Mouse (Mus musculus): ENCODE data around the gene Cxcr6.
A peak's percentile ranks its signal among the peaks of the same experiment; 100 is the strongest.

The Cxcr6 gene

GRCm38 (mm10) chr9:123828916-123829315 lies 22.6 kb downstream of the Cxcr6 start:
- peak; percentile 43 for DNase-seq

GRCm38 (mm10) chr9:123835851-123836250 lies 29.6 kb downstream of the Cxcr6 start:
- DNase-seq: no peak

DNA sequence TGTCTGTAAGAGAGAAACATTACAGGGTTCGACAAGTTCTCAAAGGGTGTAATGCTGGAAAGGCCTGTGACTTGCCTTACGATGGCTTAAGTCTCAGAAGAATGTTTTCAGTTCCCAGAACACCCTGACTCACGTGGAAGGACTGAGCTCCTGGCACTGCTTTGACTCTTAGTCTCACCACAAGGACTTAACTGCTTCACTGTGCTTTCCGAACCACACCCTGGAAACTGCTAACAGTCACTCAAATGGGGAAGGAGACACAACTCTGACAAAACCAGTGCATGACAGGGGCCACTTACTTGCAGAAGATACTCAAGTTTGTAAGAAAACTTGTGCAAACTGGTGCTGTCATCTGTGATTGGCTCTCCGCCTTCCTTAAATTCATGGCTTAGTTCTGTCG lies 34.0 kb downstream of the Cxcr6 start:
- DNase-seq: no peak

- no peak for DNase-seq
These were observed 38.2 kb downstream of the Cxcr6 start for GRCm38 (mm10) chr9:123844468-123844867.

GRCm38 (mm10) chr9:123845120-123845519 lies 38.8 kb downstream of the Cxcr6 start:
- no peak for DNase-seq

DNA sequence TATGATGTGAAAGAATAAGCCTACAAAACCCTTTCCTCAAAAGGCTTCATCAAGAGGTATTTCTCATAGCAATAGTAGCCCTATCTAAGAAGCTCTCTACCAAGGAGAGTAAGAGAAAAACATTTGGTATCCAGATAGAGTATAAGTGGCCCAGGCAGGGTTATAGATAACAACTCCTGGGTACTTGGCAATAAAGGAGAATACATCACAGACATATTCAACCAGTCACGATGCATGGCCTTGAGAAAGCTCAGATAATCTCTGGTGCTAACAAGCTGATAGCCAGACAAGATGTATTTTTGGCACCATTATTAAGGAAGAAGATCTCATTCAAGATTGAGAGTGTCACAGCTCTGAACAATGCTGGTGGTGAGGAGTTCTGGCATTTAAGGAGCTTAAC lies 40.2 kb downstream of the Cxcr6 start:
- DNase-seq: no peak

GRCm38 (mm10) chr9:123849976-123850695 lies 43.9 kb downstream of the Cxcr6 start:
- no peak for DNase-seq

DNA sequence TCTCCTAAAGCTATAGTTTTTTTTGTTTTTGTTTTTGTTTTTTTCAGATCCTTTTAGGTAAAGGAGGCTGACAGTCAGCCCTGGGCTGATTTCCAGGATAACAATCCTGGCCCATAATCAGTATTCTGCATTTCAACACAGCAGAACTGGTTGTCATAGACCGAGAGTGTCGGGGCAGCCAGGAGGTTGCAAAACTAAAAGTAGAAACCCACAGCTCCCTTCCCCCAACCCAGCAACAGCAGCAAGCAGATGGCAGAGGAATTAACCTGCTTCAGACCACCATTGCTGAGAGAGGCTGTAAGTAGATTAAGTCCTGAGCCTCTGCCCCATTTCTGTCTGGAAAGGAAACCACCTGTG lies 44.4 kb downstream of the Cxcr6 start:
- no peak for DNase-seq

DNA sequence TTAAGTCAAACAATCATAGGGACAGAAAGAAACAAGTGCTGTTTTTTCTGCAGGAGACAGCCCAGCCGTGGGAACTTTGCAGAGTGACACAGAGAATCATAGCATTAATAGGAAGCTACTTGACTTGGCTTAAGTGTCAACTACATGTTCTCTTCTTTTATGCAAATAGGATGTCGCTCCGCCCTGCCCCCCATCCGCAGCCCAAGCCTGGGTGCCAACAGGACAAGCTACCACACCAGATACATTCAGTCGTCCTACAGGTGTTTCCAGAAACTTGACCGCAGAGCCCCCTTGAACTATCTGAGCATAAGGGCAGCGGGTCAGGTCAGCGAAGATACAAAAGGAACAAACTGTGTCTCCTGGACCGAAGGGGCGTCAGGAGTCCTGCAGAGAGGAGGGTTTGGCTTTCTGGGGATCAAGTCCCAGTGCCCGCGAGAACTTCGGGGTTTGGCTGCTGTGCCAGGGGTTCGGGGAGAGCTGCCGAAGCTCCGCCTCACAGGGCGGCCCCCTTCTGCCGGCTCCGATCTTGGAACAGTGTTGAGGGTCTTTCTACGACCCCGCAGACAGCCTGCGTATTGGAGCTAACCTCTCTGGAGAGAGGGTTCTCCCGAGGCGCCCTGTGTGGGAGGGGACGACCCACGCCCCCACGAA lies 44.9 kb downstream of the Cxcr6 start:
- no peak for DNase-seq

DNA sequence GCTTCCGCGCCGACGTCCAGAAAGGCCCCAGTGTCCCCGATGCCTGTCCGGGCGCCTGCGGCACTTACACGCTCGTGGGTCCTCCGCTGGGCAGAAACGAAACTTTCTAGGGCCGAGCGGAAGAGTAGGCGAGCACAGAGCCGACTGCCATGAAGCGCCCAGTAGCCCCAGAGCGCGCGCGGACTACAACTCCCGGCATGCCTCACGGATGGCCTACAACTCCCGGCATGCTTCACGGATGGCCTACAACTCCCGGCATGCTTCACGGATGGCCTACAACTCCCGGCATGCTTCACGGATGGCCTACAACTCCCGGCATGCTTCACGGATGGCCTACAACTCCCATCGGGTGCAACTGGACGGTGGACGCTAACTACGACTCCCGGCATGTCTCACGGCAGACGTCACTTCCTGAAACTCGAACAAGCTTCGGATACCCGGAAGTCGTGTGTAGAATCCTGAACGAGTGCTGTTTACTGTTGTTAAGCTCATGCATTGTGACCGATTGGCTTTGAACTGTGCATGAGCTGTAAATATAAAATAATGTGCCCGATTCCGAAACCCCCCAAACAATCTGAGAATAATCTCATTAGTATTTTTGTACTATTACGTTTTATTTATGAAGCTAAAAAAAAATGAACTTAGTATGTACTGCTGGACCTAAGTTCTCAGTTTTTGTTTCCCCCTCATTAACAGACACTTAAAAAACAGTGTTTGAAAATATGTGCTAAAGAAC lies 45.6 kb downstream of the Cxcr6 start, which contains the start of gene Fyco1:
Gene Fyco1 (minus strand): TSS at position 187 of the 736 bp plus-strand sequence.
- peak; percentile 91 for DNase-seq

- DNase-seq: no peak
These were observed 46.4 kb downstream of the Cxcr6 start for GRCm38 (mm10) chr9:123852449-123853390.

DNA sequence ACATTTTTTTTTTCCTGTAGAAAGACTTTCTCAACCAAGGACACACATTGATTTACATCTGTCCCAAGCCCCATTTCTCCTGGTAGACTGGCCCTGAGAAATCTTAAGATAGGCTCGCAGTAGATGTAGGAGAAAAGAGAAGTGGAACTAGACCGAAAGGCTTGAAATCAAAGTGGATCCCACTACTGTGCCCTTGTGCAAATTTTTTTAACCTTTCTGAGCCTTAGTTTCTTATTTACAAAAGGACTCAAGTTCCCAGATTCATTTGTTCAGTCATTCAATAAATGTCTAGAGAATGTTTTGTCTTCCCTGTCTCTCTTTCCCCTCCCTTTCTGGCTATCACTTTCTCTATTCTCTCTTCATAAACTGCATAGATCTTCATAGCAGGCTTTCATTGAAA lies 50.6 kb downstream of the Cxcr6 start:
- DNase-seq: no peak
